Mouse (Mus musculus) splenic B cell, adult 2 months (primary cell): ENCODE measurements around the gene Hnmt.
"Not testable (repeated sequence)": the region's sequence is repeated elsewhere in the genome, so short reads cannot be mapped to it uniquely, and the experiment has no call there.

Experiments
- DNase-seq: peaks from one replicate; pipeline ENCODE4 v3.0.0-alpha.2; 2011; ENCODE audit warnings: low read depth, low spot score
- H3K27me3 ChIP-seq: 2 replicates; pipeline ENCODE4 v1.6.1; 2012; ENCODE audit warnings: mild to moderate bottlenecking, low read length, moderate library complexity, mixed read lengths; ENCODE audit not compliant: control insufficient read depth, poor library complexity, insufficient read depth, severe bottlenecking
- H3K36me3 ChIP-seq: 2 replicates; pipeline ENCODE4 v1.6.1; 2012; ENCODE audit warnings: mild to moderate bottlenecking, low read length, moderate library complexity, mixed read lengths; ENCODE audit not compliant: control insufficient read depth, poor library complexity, insufficient read depth, severe bottlenecking

The Hnmt gene

GRCm38 (mm10) chr2:23987283-23987682 lies 61.9 kb downstream of the Hnmt start:
- DNase-seq = no peak
- Histone ChIP-seq H3K36me3 (no peaks in the 10 kb centered on the region), H3K27me3 (no peaks in the 10 kb centered on the region)

- no peaks in the 10 kb centered on the region for H3K27me3 ChIP-seq
- no peak for DNase-seq
- H3K36me3 ChIP-seq = no peaks in the 10 kb centered on the region
These were observed 65.9 kb downstream of the Hnmt start for GRCm38 (mm10) chr2:23983343-23983742.

- no peak for DNase-seq
- Histone ChIP-seq H3K27me3 (no peaks in the 10 kb centered on the region), H3K36me3 (no peaks in the 10 kb centered on the region)
These were observed 66.3 kb downstream of the Hnmt start for GRCm38 (mm10) chr2:23982860-23983259.

- DNase-seq, H3K36me3 ChIP-seq, H3K27me3 ChIP-seq: not testable (repeated sequence)
These were observed 88.4 kb downstream of the Hnmt start for GRCm38 (mm10) chr2:23960659-23961274.
